Mouse (Mus musculus) cerebral cortex, adult 2 months (tissue): Measurements from ENCODE around the gene Nme1.

ENCODE experiments used
- WGBS: fragments of 180-500 bp; shearing (Covaris S2); methylation state at CpG from one replicate; pipeline ENCODE4 v1.1.7; 2018; 5-methylcytosine and 5-hydroxymethylcytosine counted together

Gene Nme1

DNA sequence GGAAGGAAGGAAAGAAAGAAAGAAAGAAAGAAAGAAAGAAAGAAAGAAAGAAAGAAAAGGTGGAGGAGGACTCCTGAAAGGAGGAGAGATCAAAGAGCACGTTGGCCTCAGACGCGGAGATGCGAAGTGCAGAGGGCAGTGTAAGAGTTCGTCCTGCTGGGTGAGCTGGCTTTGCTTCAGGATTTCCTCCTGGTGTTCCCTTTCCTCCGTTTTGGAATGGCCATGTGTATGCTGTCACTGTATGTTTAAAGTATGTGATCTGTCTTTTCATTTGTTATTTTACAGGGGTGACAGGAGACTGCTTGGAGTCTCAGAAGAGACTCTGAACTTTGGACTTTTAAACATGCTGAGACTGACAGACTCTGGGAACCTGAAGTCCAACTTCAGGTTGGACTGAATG, 6.8 kb downstream of the Nme1 start:
- 84% methylated on average over 6 of the region's 6 CpGs for WGBS

DNA sequence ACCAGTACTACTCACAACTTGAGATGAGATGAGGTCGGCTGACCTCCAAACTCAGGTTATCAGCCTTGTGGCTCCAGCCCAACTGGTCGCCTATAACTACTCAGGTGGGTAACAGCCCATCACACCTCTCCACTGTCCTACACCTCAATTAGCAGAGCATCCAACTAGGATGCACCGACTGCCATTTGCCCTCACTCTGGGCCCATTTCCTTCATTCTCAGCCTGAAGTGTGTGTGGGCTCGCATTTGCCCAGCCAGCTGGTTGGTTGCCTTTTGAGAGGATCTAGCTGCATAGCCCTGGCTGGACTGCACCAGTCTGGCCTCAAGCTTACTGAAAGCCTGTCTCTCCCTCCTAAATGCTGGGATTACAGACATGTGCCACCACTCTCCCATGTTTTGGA, 10.6 kb downstream of the Nme1 start:
- WGBS = 89% methylated on average over 4 of the region's 4 CpGs

- 93% methylated on average over 2 of the region's 2 CpGs for WGBS
Measured at GRCm38 (mm10) chr11:93957031-93957555, 11.2 kb downstream of the Nme1 start.

- WGBS = 2% methylated on average over 6 of the region's 6 CpGs
Measured at GRCm38 (mm10) chr11:93956159-93956558, 12.2 kb downstream of the Nme1 start, which contains the start of gene Nme2. Gene Nme2, minus strand, starts transcription at chr11:93956259.

GRCm38 (mm10) chr11:93955256-93956150, 12.8 kb downstream of the Nme1 start:
- WGBS = under 1% methylated on average over 67 of the region's 67 CpGs

GRCm38 (mm10) chr11:93954738-93955255, 13.5 kb downstream of the Nme1 start:
- 43% methylated on average over 13 of the region's 13 CpGs for WGBS

DNA sequence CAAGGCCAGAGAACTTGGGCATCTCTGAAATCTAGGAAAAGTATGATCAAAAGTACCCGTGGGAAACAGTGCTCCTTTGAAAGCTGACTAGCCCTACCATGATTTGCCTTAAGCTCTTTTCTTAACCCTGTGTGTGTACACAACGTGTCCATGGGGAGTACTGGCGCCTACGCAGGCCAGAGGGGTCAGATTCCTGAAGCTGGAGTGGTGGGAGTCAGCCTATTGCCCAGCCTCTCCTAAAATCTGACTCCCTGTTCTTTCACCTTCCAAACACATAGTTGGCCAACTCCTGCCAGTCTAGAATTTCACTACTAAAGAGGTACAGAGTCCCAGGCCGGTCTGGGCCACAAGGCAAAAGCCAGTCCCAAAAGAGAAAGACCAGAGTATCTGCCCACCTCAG, 15.9 kb downstream of the Nme1 start:
- WGBS = 77% methylated on average over 5 of the region's 5 CpGs

GRCm38 (mm10) chr11:93950045-93950444, 18.3 kb downstream of the Nme1 start:
- 63% methylated on average over 1 of the region's 1 CpGs for WGBS

GRCm38 (mm10) chr11:93948887-93949567, 19.3 kb downstream of the Nme1 start:
- WGBS = 81% methylated on average over 9 of the region's 9 CpGs

DNA sequence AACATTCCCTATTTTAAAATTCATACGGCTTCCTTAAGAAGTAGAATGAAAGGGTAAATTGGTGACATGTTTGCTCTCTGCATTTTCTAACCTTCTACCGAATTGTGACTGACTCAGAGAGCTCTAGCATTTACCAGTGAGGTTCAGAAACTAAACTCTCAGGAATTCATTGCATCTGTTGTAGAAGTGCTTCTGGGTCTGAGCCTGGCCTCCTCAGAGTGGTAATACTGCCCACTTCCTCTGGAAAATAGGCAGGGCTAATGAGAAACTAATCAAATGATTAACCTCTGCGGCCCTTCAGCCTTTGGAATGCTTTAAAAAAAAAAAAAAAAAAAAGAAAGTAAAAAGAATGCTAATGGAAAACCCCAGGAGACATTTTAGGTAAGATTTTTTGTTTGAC, 23.3 kb downstream of the Nme1 start:
- 84% methylated on average over 3 of the region's 3 CpGs for WGBS

DNA sequence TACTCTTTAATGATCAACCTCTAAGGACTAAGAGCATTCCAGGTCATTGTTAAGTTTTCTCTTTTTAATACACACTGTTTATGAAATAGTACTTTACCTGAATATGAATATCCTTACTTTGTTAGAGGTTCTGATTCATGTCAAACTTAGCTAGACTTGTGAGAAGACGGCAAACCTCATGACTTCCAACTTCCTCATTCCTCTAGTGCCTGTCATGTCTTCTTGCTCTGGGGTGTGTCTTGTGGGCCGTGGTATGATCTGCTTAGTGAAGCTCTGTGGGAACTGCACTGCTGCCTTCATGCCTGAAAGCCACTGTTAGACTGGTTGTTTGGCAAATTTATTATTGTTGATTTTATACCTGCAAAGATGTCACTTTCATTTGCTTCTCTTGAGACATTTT, 27.4 kb downstream of the Nme1 start:
- 85% methylated on average over 2 of the region's 2 CpGs for WGBS

DNA sequence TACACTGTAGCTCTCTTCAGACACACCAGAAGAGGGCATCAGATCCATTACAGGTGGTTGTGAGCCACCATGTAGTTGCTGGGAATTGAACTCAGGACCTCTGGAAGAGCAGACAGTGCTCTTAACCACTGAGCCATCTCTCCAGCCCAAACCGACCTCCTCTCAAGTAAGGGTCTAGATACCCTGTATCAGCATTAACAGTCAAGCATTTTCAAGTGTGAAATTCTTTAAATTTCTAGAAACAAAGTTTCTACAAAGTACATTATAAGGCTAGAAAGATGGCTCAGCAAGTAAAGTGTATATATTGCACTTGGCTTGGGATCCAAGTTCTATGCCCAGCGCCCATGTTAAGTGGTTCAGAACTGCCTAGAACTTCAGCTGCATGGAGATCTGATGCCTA, 53.3 kb downstream of the Nme1 start:
- 95% methylated on average over 2 of the region's 2 CpGs for WGBS

DNA sequence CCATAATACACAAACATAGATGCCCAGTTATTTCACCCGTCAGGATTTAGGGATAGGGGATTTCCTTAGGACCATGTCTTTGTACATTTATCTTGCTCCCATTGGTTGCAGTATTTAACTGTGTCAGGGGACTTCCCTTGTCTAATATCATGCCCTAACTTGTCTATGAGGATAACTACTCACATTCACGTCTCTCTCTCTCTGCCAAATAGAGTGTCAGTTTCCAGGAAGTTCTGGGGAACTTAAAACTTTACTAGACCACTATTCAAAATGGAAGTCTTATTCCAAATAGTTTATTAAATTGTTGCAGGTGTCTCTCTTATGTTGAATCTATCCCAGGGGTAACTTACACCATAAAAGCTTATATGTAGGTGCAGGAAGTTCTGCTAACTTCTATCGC, 56.7 kb downstream of the Nme1 start:
- WGBS = 89% methylated on average over 3 of the region's 3 CpGs

GRCm38 (mm10) chr11:93908829-93909228, 59.5 kb downstream of the Nme1 start:
- 80% methylated on average over 9 of the region's 9 CpGs for WGBS

GRCm38 (mm10) chr11:93907839-93908238, 60.5 kb downstream of the Nme1 start:
- 78% methylated on average over 3 of the region's 3 CpGs for WGBS
